Mouse (Mus musculus) bone marrow macrophage, adult 2 months (primary cell): ENCODE measurements around the gene Igtp. TPM values are rescaled to one million over a fixed set of nuclear protein-coding genes. Genes with fewer than 3 reads are reported as not detected.

ENCODE experiments used
- H3K27ac ChIP-seq: 2 replicates; pipeline ENCODE4 v1.5.1; 2012; ENCODE audit warnings: low read depth, low read length; ENCODE audit not compliant: insufficient read depth
- H3K4me1 ChIP-seq: 2 replicates; pipeline ENCODE4 v1.6.1; 2012; ENCODE audit warnings: low read length; ENCODE audit not compliant: control insufficient read depth, insufficient read depth
- H3K4me3 ChIP-seq: 2 replicates; pipeline ENCODE4 v1.5.1; 2012; ENCODE audit warnings: mild to moderate bottlenecking, low read length, moderate library complexity; ENCODE audit not compliant: insufficient read depth
- CTCF ChIP-seq: IDR thresholded peaks from 2 replicates; pipeline ENCODE4 v1.5.1; 2012; ENCODE audit warnings: low read depth, mild to moderate bottlenecking, low read length, moderate library complexity
- POLR2A ChIP-seq: IDR thresholded peaks from 2 replicates; pipeline ENCODE4 v1.6.1; 2012; ENCODE audit warnings: mild to moderate bottlenecking, low read depth, low read length, borderline replicate concordance
- polyA plus RNA-seq: library from polyadenylated mRNA; stranded (reverse); fragments of >200 nt; gene quantifications from 2 replicates; pipeline ENCODE4 v1.2.4, GENCODE M21; 2012; ENCODE audit not compliant: missing spikeins, insufficient read depth, insufficient read length

Igtp gene
- polyA plus RNA-seq, 1 experiment, result 33.3 TPM

DNA sequence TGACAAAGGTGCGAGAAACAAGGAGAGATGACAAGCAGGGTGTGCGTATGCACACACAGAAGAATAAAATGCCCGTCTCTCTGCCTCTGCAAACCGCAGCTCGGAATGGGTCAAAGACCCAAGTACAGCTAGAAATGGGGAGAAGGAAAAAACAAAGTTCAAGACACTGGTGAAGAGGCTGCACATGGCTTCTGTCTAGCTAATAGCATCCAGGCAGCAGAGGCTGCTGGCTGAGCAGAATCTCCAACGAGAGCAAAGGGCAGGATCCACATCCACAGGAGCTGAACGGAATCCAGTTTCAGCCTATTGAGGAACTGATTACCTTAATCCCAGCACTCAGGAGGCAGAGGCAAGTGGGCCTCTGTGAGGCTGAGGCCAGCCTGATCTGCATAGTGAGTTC is 18.6 kb upstream of the Igtp start:
- TF ChIP-seq POLR2A (no peak), CTCF (no peak)
- Histone ChIP-seq H3K4me1 (peaks cover 4% of the 10 kb centered on the region), H3K4me3 (no peak overlapping the region), H3K27ac (no peak overlapping the region)

- no peak overlapping the region for H3K27ac ChIP-seq
- TF ChIP-seq CTCF (no peak), POLR2A (no peak)
- H3K4me1 ChIP-seq, result peaks cover 4% of the 10 kb centered on the region
- no peak overlapping the region for H3K4me3 ChIP-seq
Observed at GRCm38 (mm10) chr11:58183579-58183978, 15.8 kb upstream of the Igtp start.

DNA sequence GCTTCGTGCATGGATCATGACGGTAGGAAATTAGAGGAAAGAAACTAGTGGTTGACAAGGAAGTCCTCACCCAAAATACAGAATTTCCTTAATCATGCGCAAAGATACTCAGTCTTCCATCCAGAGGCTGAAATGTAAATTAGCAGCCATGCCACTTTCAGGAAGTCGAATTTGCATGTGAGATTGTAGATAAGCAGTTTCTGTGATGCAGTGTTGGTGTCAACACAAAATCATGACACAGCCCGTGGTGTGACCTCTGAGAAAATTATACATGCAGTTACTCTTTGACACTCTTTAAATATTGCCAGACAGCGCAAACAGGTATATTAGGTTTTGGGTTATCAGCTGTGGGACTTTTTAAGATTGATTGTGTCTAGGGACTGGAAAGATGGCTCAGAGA is 9.7 kb upstream of the Igtp start:
- no peak overlapping the region for H3K27ac ChIP-seq
- H3K4me3 ChIP-seq, result no peak overlapping the region
- TF ChIP-seq POLR2A, result no peak
- TF ChIP-seq CTCF, result no peak
- H3K4me1 ChIP-seq, result no peaks in the 10 kb centered on the region

DNA sequence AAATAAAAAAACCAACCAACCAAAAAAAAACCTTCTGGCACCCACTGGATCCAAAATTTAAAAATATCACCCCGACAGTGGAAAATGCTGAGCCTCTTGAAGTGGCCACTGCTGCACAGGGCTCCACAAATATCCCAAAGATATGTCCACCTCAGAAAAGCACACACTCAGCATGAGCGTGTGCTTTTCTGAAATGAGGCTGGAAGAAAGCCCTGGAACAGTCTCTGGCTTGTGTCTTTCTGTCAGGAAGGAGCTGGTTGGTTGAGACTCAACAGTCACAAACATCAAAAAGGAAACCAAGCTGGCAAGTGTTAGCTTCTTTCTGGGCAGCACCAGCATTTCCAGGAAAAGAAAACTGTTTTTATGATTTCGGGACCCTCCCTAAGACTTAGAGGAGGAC is 6.0 kb upstream of the Igtp start:
- TF ChIP-seq CTCF (no peak), POLR2A (no peak)
- H3K4me3 ChIP-seq, result no peak overlapping the region
- H3K4me1 ChIP-seq, result no peaks in the 10 kb centered on the region
- no peak overlapping the region for H3K27ac ChIP-seq

DNA sequence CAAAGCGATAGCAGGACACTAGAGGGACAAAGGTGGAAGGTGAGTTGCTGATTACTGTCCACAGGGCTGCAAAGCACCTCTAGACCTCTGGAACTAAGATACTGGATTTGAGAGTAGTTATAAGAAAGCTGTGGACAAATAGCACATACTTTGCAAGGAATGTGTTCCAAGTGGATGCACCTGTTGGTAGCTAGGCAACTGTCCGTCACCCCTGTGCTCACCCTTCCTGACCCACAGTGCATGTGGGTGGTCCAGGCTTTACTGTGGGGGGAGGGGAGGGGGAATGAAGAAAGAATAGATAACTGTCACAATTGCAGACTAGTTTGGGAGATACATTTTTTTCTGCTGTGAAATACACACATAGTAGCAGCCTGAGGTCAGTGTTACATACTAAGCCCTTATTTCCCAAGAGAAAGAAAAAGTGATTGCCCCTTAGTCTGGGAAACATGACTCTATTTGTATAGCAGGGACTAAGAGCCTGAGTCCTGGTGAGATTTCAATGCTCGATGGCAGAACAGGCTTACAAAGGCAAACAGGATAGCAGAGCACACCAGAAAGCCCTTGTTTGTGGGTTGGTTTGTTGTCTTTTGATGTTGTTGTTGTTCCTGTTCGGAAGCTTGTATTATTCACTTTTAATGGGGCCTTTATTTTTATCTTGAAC is 5.4 kb upstream of the Igtp start:
- H3K4me3 ChIP-seq, result no peak overlapping the region
- H3K4me1 ChIP-seq, result no peaks in the 10 kb centered on the region
- TF ChIP-seq CTCF (no peak), POLR2A (no peak)
- H3K27ac ChIP-seq, result no peak overlapping the region

DNA sequence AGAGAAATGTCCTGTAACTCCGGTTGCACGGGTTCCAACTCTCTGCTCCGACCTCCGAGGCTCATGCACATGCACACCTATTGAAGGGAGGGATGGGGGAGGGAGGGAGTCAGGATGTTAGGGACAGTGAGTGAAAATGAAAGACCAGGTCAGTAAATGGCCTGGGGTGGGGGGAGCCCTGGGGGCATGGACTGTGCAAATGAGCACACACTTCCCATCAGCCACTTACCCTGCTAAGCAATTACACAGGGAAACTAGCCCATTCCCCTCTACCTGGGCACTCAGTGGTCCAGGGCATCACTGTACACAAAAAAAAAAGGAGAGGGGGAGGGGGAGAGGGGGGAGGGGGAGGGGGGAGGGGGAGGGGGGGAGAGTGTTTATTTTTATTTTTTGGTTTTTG is 693 bp upstream of the Igtp start:
- H3K27ac ChIP-seq, result peak overlapping the region; percentile 67

GRCm38 (mm10) chr11:58200226-58200625 is 870 bp downstream of the Igtp start:
- H3K27ac ChIP-seq, result no peak overlapping the region
- peaks cover 3% of the 10 kb centered on the region; the same call in 1 of the 2 replicates for H3K4me1 ChIP-seq
- TF ChIP-seq CTCF (no peak), POLR2A (no peak)
- H3K4me3 ChIP-seq, result peak overlapping the region; percentile 60; the same call in 1 of the 2 replicates

More for the DNA sequence above, 693 bp upstream of the Igtp start:
- no peak for TF ChIP-seq CTCF
- no peak for TF ChIP-seq POLR2A
- Histone ChIP-seq H3K4me1 (peaks cover 3% of the 10 kb centered on the region; the same call in 1 of the 2 replicates), H3K4me3 (peak overlapping the region; percentile 60; the same call in 1 of the 2 replicates)

GRCm38 (mm10) chr11:58201052-58201451 is 1.7 kb downstream of the Igtp start:
- Histone ChIP-seq H3K27ac (no peak overlapping the region), H3K4me1 (peaks cover 3% of the 10 kb centered on the region; the same call in 1 of the 2 replicates), H3K4me3 (no peak overlapping the region)
- TF ChIP-seq CTCF (no peak), POLR2A (no peak)

DNA sequence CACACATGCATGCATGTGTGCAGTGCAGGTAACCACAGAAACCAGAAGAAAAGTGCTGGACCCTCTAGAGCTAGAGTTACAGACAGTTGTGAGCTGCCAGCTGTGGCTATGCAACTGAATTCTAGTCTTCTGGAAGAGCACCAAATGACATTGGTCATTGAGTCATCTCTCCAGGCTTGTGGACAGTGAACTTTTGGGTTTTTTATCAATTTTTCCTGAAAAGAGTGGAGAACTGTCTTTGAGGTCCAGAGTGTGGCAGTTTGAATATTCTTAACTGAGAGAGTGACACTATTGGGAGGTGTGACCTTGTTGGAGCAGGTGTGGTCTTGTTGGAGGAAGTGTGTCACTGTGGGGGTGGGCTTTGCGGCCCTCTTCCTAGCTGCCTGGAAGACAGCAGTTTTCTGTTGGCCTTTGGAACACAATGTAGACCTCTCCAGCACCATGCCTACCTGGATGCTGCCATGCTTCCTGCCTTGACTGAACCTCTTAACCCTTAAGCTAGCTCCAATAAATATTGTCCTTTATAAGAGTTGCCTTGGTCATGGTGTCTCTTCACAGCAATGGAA is 11.0 kb downstream of the Igtp start:
- Histone ChIP-seq H3K4me3 (no peak overlapping the region), H3K4me1 (peaks cover 18% of the 10 kb centered on the region), H3K27ac (no peak overlapping the region)
- TF ChIP-seq POLR2A, result no peak
- no peak for TF ChIP-seq CTCF

DNA sequence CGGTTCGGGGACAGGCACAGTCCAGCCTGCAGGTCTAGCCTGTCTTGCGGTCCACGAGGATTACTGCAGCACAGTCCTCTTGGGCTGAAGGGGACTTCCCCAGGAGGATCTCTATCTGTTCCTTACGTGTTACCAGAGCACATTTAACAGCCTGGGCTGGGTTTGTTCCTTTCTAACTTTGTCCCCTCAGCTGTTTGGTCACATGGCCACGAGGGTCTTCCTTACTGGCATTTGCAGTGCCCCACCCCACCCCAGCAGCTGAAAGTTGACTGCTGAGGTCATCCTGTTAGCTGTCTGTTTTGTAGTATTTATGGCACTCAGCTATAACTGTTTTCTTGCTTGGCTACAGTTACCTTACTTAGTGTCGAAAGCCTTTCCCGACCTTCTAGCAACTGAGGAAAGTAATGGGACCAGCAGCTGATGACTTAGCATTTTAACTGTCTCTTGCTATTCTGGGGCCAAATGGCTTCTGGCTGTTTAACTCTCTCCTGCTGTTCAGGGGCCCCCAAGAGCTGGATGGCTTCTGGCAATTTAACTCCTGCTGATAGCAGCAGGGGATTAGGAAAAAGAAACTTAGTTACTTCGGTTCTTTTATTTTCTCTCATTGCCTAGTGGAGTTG is 11.8 kb downstream of the Igtp start:
- TF ChIP-seq POLR2A (no peak), CTCF (no peak)
- Histone ChIP-seq H3K4me3 (no peak overlapping the region), H3K4me1 (peaks cover 22% of the 10 kb centered on the region), H3K27ac (no peak overlapping the region)
